Mouse (Mus musculus): ENCODE data around the gene Cfap45. TPM values are rescaled to one million over a fixed set of nuclear protein-coding genes. Genes with fewer than 3 reads are reported as not detected.

The Cfap45 gene
- polyA plus RNA-seq, 1 experiment from 2014 or later, result 3.8 TPM

DNA sequence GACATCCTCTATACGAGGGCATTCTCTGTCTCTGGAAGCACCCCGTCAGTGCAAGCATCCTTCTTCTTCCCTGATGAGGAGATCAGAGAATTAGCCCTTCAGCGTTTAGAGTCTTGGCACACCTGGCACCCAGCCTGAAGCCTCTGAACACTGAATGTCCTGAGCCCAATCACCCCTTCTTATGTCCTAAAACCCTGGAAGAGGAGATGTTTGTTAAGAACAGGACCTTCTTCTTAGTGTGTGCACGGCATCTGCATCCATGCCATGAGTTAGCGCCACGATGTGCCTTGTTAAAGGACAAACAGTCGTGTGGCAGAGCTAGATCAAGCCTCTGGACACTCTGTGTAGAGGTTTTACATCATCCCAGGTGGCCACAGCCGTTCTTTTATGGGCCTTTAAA lies 61.8 kb downstream of the Cfap45 start:
- 84% methylated on average over 8 of the region's 8 CpGs for WGBS
- Histone ChIP-seq H3K4me3 (replicated peaks) (no peak overlapping the region), H3K27me3 (replicated peaks) (no peaks in the 10 kb centered on the region), H3K27ac (replicated peaks) (no peak overlapping the region), H3K9me3 (replicated peaks) (no peaks in the 10 kb centered on the region), H3K4me1 (peaks cover 13% of the 10 kb centered on the region), H3K9ac (replicated peaks) (no peak overlapping the region), H3K4me2 (no peak overlapping the region), H3K36me3 (no peaks in the 10 kb centered on the region)
- ATAC-seq (ENCODE audit: low FRiP score), result no peak

DNA sequence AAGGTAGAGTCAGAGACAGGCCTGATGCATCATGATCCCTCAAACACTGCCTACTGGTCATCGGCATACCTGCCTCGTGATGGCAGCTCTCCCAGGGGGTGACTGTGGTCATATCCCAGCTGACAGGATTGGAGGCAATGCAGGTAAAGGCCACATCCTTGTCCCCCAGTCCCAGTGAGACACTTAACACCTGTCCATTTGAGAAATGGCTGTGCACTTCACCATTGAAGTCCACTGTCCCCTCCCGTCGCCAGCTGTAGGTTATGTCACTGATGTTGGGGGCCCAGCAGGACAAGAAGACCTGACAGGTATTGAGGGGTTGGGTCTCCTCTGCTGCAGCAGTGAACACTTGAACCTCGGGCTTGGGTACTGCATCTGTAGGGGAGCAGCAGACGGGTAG lies 63.7 kb downstream of the Cfap45 start:
- Histone ChIP-seq H3K4me3 (replicated peaks) (no peak overlapping the region), H3K36me3 (no peaks in the 10 kb centered on the region), H3K9ac (replicated peaks) (no peak overlapping the region), H3K27me3 (replicated peaks) (no peaks in the 10 kb centered on the region), H3K27ac (replicated peaks) (no peak overlapping the region), H3K4me2 (no peak overlapping the region), H3K9me3 (replicated peaks) (no peaks in the 10 kb centered on the region), H3K4me1 (peaks cover 13% of the 10 kb centered on the region)
- ATAC-seq (ENCODE audit: low FRiP score), result no peak
- WGBS, result 87% methylated on average over 6 of the region's 6 CpGs

- peaks cover 13% of the 10 kb centered on the region for H3K4me1 ChIP-seq
- H3K4me2 ChIP-seq, result peak overlapping the region; percentile 35; the same call in 1 of the 2 replicates
- H3K4me3 ChIP-seq (replicated peaks), result no peak overlapping the region
- 45% methylated on average over 4 of the region's 4 CpGs for WGBS
- no peaks in the 10 kb centered on the region for H3K27me3 ChIP-seq (replicated peaks)
- peak; percentile 15; the same call in 1 of the 2 replicates for ATAC-seq (ENCODE audit: low FRiP score)
- no peak overlapping the region for H3K9ac ChIP-seq (replicated peaks)
- no peaks in the 10 kb centered on the region for H3K9me3 ChIP-seq (replicated peaks)
- H3K36me3 ChIP-seq, result no peaks in the 10 kb centered on the region
- peak overlapping the region; percentile 70; the same call in 1 of the 2 replicates for H3K27ac ChIP-seq (replicated peaks)
Observed at GRCm38 (mm10) chr1:172585026-172585425, 64.4 kb downstream of the Cfap45 start.

DNA sequence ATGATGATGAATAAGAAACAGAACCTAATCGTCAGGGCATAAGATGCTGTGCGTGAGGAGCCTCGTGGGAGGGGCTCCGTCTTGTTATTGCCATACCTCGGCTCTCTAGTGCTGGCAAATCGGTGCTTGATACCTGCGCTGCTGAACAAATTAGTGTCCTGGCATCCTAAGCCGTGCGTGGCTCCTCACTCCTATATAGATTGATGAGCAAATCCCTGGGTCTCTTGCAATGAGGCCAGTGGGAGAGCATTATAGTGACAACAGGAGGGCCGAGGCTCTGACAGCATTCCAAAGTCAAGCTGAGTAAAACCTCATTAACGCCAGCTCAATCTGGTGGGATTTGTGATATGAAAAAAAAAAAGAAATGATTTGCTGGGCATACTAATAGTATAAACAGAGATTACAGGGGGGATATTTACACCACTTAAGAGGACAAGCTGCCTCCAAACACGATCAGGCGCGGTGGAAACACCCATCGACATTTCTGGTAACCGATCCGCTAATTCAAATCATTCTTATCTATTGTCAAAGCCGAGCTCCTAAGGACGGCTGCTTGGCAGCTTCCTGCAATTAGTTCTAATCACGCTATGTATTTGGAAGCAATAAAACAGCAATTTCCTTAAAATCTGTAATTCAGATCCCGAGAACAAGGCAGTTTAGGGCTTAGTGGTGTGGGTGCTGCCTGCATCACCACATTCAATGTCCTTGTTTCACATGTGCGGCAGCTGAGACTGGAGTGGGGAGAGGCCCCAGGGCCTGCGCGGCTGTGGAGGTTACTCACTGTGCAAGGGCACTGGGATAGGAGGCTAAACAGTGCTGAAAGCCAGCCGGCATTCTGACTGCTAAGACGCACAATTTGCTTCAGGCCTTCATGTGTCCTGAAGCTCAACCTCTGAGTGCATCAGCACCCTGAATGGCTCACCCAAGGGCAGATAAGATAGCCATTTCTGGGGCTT lies 65.3 kb downstream of the Cfap45 start:
- H3K9me3 ChIP-seq (replicated peaks), result no peaks in the 10 kb centered on the region
- no peak overlapping the region for H3K4me3 ChIP-seq (replicated peaks)
- peak; percentile 76 for ATAC-seq (ENCODE audit: low FRiP score)
- H3K36me3 ChIP-seq, result no peaks in the 10 kb centered on the region
- WGBS, result 10% methylated on average over 26 of the region's 26 CpGs
- peaks cover 13% of the 10 kb centered on the region for H3K4me1 ChIP-seq
- peak overlapping the region; percentile 2; the same call in 1 of the 2 replicates for H3K9ac ChIP-seq (replicated peaks)
- peak overlapping the region; percentile 35 for H3K4me2 ChIP-seq
- H3K27me3 ChIP-seq (replicated peaks), result no peaks in the 10 kb centered on the region
- H3K27ac ChIP-seq (replicated peaks), result peak overlapping the region; percentile 70

GRCm38 (mm10) chr1:172590385-172590784 lies 69.8 kb downstream of the Cfap45 start, which contains the start of gene Slamf8:
Gene Slamf8, minus strand, starts transcription at chr1:172590568.
- no peaks in the 10 kb centered on the region for H3K27me3 ChIP-seq (replicated peaks)
- ATAC-seq (ENCODE audit: low FRiP score), result no peak
- 86% methylated on average over 7 of the region's 7 CpGs for WGBS
- H3K27ac ChIP-seq (replicated peaks), result no peak within 1 kb of the TSS
- H3K4me3 ChIP-seq (replicated peaks), result no peak within 1 kb of the TSS
- H3K4me2 ChIP-seq, result no peak within 1 kb of the TSS
- peaks cover 12% of the 10 kb centered on the region for H3K4me1 ChIP-seq
- H3K9me3 ChIP-seq (replicated peaks), result no peaks in the 10 kb centered on the region
- no peaks in the 10 kb centered on the region for H3K36me3 ChIP-seq
- H3K9ac ChIP-seq (replicated peaks), result no peak within 1 kb of the TSS

GRCm38 (mm10) chr1:172593321-172593720 lies 72.7 kb downstream of the Cfap45 start:
- ATAC-seq (ENCODE audit: low FRiP score), result no peak
- no peak overlapping the region for H3K4me3 ChIP-seq (replicated peaks)
- H3K9me3 ChIP-seq (replicated peaks), result no peaks in the 10 kb centered on the region
- 72% methylated on average over 3 of the region's 3 CpGs for WGBS
- no peak overlapping the region for H3K9ac ChIP-seq (replicated peaks)
- H3K36me3 ChIP-seq, result no peaks in the 10 kb centered on the region
- no peaks in the 10 kb centered on the region for H3K4me1 ChIP-seq
- no peak overlapping the region for H3K27ac ChIP-seq (replicated peaks)
- H3K4me2 ChIP-seq, result no peak overlapping the region
- H3K27me3 ChIP-seq (replicated peaks), result no peaks in the 10 kb centered on the region

DNA sequence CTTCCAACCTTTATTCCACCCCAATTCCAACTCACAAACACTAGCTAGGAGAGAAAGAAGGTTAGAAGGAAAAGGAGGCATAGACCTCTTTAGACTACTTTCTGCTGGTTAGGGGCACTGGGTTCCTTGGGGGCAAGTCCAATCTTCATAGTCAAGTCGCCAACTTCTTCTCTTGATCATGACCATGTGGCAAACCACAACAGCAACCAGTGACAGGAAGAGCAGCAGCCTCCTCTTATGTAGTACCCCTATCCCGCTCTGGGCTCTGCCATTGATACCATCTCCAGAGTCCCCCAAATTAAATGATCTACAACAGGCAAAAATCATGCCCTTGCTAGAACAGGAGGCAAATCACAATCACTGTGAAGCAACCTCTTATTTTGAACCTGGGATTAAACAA lies 73.4 kb downstream of the Cfap45 start:
- Histone ChIP-seq H3K9me3 (replicated peaks) (no peaks in the 10 kb centered on the region), H3K4me2 (no peak overlapping the region), H3K27ac (replicated peaks) (no peak overlapping the region), H3K27me3 (replicated peaks) (no peaks in the 10 kb centered on the region), H3K36me3 (no peaks in the 10 kb centered on the region), H3K9ac (replicated peaks) (no peak overlapping the region), H3K4me3 (replicated peaks) (no peak overlapping the region), H3K4me1 (no peaks in the 10 kb centered on the region)
- WGBS, result 92% methylated on average over 2 of the region's 2 CpGs
- no peak for ATAC-seq (ENCODE audit: low FRiP score)

- Histone ChIP-seq H3K27me3 (replicated peaks) (no peaks in the 10 kb centered on the region), H3K36me3 (no peaks in the 10 kb centered on the region), H3K27ac (replicated peaks) (no peak overlapping the region), H3K4me3 (replicated peaks) (no peak overlapping the region), H3K9ac (replicated peaks) (no peak overlapping the region), H3K4me2 (no peak overlapping the region), H3K4me1 (no peaks in the 10 kb centered on the region), H3K9me3 (replicated peaks) (no peaks in the 10 kb centered on the region)
- ATAC-seq (ENCODE audit: low FRiP score), result no peak
Observed at GRCm38 (mm10) chr1:172594495-172594894, 73.9 kb downstream of the Cfap45 start.

Other genes with a start within 250 kb of the Cfap45 start
- gene Atp1a2, start 222.7 kb upstream of the Cfap45 start, polyA plus RNA-seq (2015; fragmentation: Nextera tagmentation; extraction: Ambion mirVana), result 57.9 and 63.1 TPM in 2 replicates
- 2.5 and 3.2 TPM in 2 replicates for gene Kcnj9, start 191.5 kb upstream of the Cfap45 start, polyA plus RNA-seq (2015; fragmentation: Nextera tagmentation; extraction: Ambion mirVana)
- 2.3 and 2.5 TPM in 2 replicates for gene Kcnj10, start 179.6 kb upstream of the Cfap45 start, polyA plus RNA-seq (2015; fragmentation: Nextera tagmentation; extraction: Ambion mirVana)
- 3.7 and 3.8 TPM in 2 replicates for gene Pigm, start 144.3 kb upstream of the Cfap45 start, polyA plus RNA-seq (2015; fragmentation: Nextera tagmentation; extraction: Ambion mirVana)
- 0.36 and 0.38 TPM in 2 replicates for gene Slamf9, start 45.4 kb upstream of the Cfap45 start, polyA plus RNA-seq (2015; fragmentation: Nextera tagmentation; extraction: Ambion mirVana)
- gene Igsf9, start 39.0 kb upstream of the Cfap45 start, polyA plus RNA-seq (2015; fragmentation: Nextera tagmentation; extraction: Ambion mirVana), result 38.9 TPM in 2 replicates
- 140 and 198 TPM in 2 replicates for gene Tagln2, start 20.8 kb upstream of the Cfap45 start, polyA plus RNA-seq (2015; fragmentation: Nextera tagmentation; extraction: Ambion mirVana)
- gene Vsig8, start 35.1 kb downstream of the Cfap45 start, polyA plus RNA-seq (2015; fragmentation: Nextera tagmentation; extraction: Ambion mirVana), result 1.4 and 1.9 TPM in 2 replicates
- gene Slamf8, start 69.8 kb downstream of the Cfap45 start, polyA plus RNA-seq (2015; fragmentation: Nextera tagmentation; extraction: Ambion mirVana), result 0.33 TPM in 1 of 2 replicates, not detected in the other
- 0.22 and 0.27 TPM in 2 replicates for gene Fcrl6, start 81.8 kb downstream of the Cfap45 start, polyA plus RNA-seq (2015; fragmentation: Nextera tagmentation; extraction: Ambion mirVana)
- gene Dusp23, start 112.2 kb downstream of the Cfap45 start, polyA plus RNA-seq (2015; fragmentation: Nextera tagmentation; extraction: Ambion mirVana), result 15.3 and 15.5 TPM in 2 replicates
- gene Crp, start 177.3 kb downstream of the Cfap45 start, polyA plus RNA-seq (2015; fragmentation: Nextera tagmentation; extraction: Ambion mirVana), result 0.35 and 0.37 TPM in 2 replicates